Mouse (Mus musculus) hematopoietic stem cell, adult 5-6 weeks (primary cell): ENCODE measurements around the gene Slc16a7. TPM values are rescaled to one million over a fixed set of nuclear protein-coding genes. Genes with fewer than 3 reads are reported as not detected.

ENCODE experiments used
- ATAC-seq, 2 experiments: fragments of 125-278 bp in 1 of 2; replicated peaks in 1 of 2; 2 replicates each; pipeline ENCODE4 v1.8.0; 2016 to 2017; ENCODE audit warnings: inconsistent platforms in 2 of 2, mild to moderate bottlenecking in 2 of 2, moderate number of reproducible peaks in 2 of 2, low read depth in 1 of 2, moderate TSS enrichment in 1 of 2; ENCODE audit not compliant: low FRiP score in 2 of 2, poor library complexity in 2 of 2, severe bottlenecking in 2 of 2, insufficient read depth in 1 of 2, low TSS enrichment in 1 of 2
- total RNA-seq: library from RNA; stranded (forward); fragments of 172-1452, 232-1000 nt; gene quantifications from 2 replicates; pipeline ENCODE4 v1.2.3, GENCODE M21; 2017

Gene Slc16a7
- total RNA-seq, 1 experiment from 2014 or later: 9.0 TPM

- no peak for ATAC-seq
Observed at GRCm38 (mm10) chr10:125266322-125266721, 122.9 kb downstream of the Slc16a7 start.

- no peak for ATAC-seq
Observed at GRCm38 (mm10) chr10:125265901-125266300, 123.4 kb downstream of the Slc16a7 start.

- ATAC-seq: peak; percentile 70 to 80
Observed at GRCm38 (mm10) chr10:125265467-125265866, 123.8 kb downstream of the Slc16a7 start.

GRCm38 (mm10) chr10:125264938-125265337 is 124.3 kb downstream of the Slc16a7 start:
- peak; percentile 90 to 91 for ATAC-seq

GRCm38 (mm10) chr10:125255904-125256303 is 133.4 kb downstream of the Slc16a7 start:
- no peak for ATAC-seq

- ATAC-seq: no peak
Observed at GRCm38 (mm10) chr10:125214536-125214935, 174.7 kb downstream of the Slc16a7 start.

- ATAC-seq: peak; percentile 10 to 49; a peak in 2 of 4 replicates
Observed at GRCm38 (mm10) chr10:125213805-125214204, 175.5 kb downstream of the Slc16a7 start.

GRCm38 (mm10) chr10:125187544-125187943 is 201.7 kb downstream of the Slc16a7 start:
- ATAC-seq: no peak

- ATAC-seq: no peak
Observed at GRCm38 (mm10) chr10:125185387-125185786, 203.9 kb downstream of the Slc16a7 start.

- no peak for ATAC-seq
Observed at GRCm38 (mm10) chr10:125184146-125184545, 205.1 kb downstream of the Slc16a7 start.

GRCm38 (mm10) chr10:125182545-125182944 is 206.7 kb downstream of the Slc16a7 start:
- ATAC-seq: no peak

- ATAC-seq: no peak
Observed at GRCm38 (mm10) chr10:125177782-125178181, 211.5 kb downstream of the Slc16a7 start.

- ATAC-seq: no peak
Observed at GRCm38 (mm10) chr10:125175013-125175650, 214.1 kb downstream of the Slc16a7 start.

GRCm38 (mm10) chr10:125171625-125172024 is 217.6 kb downstream of the Slc16a7 start:
- ATAC-seq: no peak

GRCm38 (mm10) chr10:125171154-125171553 is 218.1 kb downstream of the Slc16a7 start:
- no peak for ATAC-seq
